Mouse (Mus musculus): Measurements from ENCODE around the gene Atp6v0a1.
A peak's percentile ranks its signal among the peaks of the same experiment; 100 is the strongest.

Atp6v0a1 gene

DNA sequence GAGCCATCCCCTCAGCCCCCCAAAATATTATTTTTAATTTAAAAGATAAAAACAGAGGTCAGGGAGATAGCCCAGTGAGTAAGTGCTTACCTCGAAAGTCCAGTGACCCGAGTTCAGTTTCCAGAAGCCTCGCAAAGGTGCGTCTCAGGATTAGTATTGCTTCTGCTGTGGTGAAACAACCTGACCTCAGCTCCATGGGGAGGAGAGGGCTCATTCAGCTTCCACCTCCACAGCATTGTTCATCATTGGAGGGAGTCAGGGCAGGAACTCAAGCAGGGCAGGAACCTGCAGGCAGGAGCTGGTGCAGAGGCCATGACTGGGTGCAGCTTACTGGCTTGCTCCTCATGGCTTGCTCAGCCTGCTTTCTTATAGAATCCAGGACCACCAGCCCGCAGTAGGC, 51.8 kb downstream of the Atp6v0a1 start:
- DNase-seq (ENCODE audit: low spot score) = no peak

- no peak for DNase-seq (ENCODE audit: low spot score)
Measured at GRCm38 (mm10) chr11:101062165-101062884, 53.1 kb downstream of the Atp6v0a1 start.

DNA sequence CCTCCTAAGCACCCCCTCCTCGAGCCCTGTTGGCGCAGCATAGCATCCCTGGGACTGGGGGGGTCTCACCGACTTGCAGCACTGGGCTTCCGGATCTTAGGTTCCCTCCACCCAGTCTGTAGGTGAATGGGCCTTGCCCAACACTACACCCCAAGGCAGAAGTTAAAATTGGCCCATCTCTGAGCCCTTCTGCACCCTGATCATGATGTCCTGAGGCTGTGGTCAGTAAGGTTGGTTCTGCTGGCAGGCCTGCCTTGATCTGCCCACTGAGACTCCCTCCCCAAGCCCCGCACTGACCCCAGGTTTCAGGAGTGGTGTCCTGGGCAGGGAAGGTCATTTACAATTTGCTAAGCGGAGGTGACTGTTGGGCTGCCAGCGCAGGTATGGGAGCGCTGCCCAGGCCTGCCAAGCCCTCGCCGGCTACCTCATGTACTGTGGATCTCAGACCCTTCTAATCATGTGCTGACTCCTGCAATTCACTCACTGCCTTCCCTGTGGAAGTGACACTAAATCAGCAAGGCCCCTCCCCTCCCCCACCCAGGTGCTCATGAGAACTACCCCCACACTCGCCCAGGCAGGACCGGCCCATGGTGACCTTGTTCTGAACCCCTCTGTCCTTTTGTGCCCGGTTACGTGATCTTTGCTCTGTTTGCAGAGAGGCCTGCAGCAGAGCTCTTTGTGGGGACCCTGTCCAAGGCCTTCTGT, 53.9 kb downstream of the Atp6v0a1 start:
- no peak for DNase-seq (ENCODE audit: low spot score)

DNA sequence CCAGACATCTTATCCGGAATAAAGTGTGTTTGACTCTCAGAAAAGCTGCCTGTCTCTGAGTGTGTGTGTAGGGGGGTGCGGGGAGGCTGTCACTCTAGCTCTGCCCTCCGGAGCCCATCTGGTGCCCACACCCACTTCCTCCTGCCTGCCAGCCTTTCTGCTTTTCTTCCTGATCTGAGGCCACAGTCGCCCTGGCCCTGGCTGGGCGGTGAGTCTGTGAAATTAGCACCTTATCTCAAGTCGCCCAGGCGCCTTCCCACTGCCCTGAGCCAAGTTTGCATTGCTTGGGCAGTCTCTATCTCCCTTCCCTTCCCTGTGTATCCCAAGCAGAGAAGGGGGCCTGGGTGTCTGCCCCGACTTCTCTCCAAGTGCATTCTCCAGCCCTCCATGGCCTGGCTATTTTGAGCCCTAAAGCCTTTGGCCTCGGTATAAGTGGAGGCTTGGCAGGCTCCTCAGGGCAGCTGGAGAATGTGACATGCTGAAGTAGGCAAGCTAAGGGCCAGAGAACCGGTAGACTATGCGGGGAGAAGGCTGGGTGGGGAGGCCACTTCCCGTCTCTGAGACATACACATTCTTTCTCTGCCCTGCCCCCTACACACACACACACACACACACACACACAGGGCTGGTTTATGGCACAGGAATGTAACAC, 54.5 kb downstream of the Atp6v0a1 start:
- peak; percentile 85 for DNase-seq (ENCODE audit: low spot score)

GRCm38 (mm10) chr11:101064462-101064861, 55.2 kb downstream of the Atp6v0a1 start:
- no peak for DNase-seq (ENCODE audit: low spot score)

- DNase-seq (ENCODE audit: low spot score) = no peak
Measured at GRCm38 (mm10) chr11:101065002-101065401, 55.8 kb downstream of the Atp6v0a1 start.

GRCm38 (mm10) chr11:101066549-101067412, 57.5 kb downstream of the Atp6v0a1 start:
- peak; percentile 79 for DNase-seq (ENCODE audit: low spot score)

DNA sequence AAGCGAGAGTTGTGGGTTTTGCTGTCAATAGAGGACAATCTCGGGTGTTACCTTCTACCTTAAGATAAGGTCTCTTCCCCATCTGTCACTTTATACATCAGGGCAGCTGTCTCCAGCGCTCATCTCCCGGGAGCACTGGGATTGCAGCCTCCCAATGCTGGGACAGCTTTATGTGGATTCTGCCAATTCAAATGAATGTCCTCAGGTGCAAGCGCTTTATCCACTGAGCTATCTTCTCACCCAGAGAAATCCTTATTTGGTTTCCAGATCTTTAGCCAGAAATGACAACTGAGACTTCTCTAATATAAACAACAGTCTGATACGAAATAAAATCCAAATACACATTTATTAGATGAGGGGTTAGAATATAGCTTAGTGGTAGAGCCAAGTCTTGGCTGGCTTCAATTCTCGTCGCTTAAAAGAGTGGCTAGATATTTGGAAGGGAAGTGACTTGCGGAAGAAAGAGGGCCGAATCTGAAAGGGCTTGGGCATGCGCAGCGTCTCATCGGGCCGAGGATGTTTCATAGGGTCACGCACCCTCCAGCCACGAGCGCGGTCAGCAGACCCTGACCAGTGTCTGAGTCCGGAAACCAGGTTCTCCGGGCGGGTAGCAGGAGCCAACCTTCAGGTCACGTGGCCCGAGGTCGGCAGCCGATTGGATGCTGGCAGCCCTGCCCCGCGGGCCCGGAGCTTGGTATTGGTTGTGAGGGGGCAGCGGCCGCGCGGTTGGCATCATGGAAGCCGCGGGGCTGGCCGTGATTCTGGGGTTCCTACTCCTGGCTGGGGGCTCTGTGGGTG, 60.3 kb downstream of the Atp6v0a1 start, which contains the start of gene Naglu:
Gene Naglu (plus strand): TSS at position 622 of the 798 bp plus-strand sequence.
- DNase-seq (ENCODE audit: low spot score) = peak; percentile 96

- DNase-seq (ENCODE audit: low spot score) = no peak
Measured at GRCm38 (mm10) chr11:101070189-101070527, 60.9 kb downstream of the Atp6v0a1 start.

DNA sequence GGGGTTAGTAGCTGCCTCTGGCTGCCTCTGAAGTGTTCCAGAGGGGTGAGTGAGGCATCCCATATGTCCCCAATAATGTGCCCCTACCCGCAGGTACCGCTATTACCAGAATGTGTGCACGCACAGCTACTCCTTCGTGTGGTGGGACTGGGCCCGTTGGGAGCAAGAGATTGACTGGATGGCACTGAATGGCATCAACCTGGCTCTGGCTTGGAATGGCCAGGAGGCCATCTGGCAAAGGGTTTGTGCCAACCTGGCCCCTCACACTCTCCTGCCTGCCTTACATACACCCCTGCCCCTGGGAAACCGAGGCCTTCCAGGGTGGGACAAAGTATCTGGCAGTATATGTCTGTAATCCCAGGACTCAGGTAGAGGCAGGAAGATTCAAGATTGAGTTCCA, 61.7 kb downstream of the Atp6v0a1 start:
- DNase-seq (ENCODE audit: low spot score) = no peak

DNA sequence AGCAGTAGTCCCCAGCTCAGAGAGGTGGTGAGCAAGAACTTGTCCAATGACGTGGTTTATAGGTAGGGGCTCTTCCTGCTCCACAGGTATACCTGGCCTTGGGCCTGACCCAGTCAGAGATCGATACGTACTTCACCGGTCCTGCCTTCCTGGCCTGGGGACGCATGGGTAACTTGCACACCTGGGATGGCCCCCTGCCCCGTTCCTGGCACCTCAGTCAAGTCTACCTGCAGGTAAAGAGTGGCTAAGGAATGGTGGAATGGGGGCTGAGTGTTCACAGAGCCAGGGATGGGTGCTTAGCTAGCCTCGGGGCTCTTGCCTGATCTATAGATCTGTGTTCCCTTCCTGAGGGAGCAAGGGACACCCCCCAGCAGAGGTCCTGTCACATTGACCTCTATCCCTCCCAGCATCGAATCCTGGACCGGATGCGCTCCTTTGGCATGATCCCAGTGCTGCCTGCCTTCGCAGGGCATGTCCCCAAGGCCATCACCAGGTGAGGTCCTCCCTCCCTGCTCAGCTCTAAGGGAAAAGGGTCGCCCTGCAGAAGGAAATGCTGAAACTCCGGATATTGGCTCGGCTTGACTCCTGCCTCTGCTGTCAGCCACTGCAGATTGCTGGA, 62.7 kb downstream of the Atp6v0a1 start:
- no peak for DNase-seq (ENCODE audit: low spot score)

GRCm38 (mm10) chr11:101078121-101078520, 68.9 kb downstream of the Atp6v0a1 start, which contains the start of gene Hsd17b1:
Gene Hsd17b1 (plus strand): TSS chr11:101078411.
- DNase-seq (ENCODE audit: low spot score) = no peak

DNA sequence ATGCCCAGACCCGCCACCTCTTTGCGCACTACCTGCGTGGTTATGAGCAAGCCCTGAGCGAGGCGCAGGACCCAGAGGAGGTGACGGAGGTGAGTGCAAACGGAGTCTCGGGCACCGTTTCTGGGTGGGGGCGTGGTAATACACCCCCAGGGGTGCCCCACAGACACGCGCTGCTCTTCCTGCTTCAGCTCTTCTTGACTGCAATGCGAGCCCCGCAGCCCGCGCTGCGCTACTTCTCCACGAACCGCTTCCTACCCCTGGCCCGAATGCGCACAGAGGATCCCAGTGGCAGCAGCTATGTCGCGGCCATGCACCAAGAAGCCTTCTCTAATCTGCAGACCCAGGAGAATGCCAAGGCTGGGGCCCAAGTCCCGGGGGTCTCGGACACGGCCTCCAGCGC, 70.5 kb downstream of the Atp6v0a1 start:
- DNase-seq (ENCODE audit: low spot score) = no peak

- no peak for DNase-seq (ENCODE audit: low spot score)
Measured at GRCm38 (mm10) chr11:101080421-101080820, 71.2 kb downstream of the Atp6v0a1 start.

GRCm38 (mm10) chr11:101081659-101082058, 72.4 kb downstream of the Atp6v0a1 start:
- DNase-seq (ENCODE audit: low spot score) = peak; percentile 49

GRCm38 (mm10) chr11:101082208-101083082, 73.2 kb downstream of the Atp6v0a1 start, which contains the start of gene Coasy:
Gene Coasy (plus strand): TSS chr11:101082565.
- peak; percentile 93 for DNase-seq (ENCODE audit: low spot score)

GRCm38 (mm10) chr11:101083083-101083697, 73.9 kb downstream of the Atp6v0a1 start:
- DNase-seq (ENCODE audit: low spot score) = peak; percentile 55

- DNase-seq (ENCODE audit: low spot score) = no peak
Measured at GRCm38 (mm10) chr11:101084246-101084645, 75.0 kb downstream of the Atp6v0a1 start.

DNA sequence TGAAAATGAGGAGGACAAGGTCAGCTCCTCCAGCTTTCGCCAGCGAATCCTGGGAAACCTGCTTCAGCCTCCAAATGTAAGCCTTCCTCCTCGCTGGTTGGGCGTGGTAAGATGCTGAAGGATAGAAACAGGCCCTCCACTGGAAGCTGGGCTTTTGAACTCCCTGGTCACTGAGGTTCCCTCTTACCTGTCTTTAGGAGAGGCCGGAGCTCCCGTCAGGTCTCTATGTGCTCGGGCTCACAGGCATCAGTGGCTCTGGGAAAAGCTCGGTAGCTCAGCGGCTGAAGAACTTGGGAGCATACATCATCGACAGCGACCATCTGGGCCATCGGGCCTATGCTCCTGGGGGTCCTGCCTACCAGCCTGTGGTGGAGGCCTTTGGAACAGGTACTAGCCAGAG, 75.6 kb downstream of the Atp6v0a1 start:
- DNase-seq (ENCODE audit: low spot score) = no peak
